Mouse (Mus musculus) limb, embryonic 11.5 days (tissue): ENCODE results near the gene BC049352. TPM values are rescaled to one million over a fixed set of nuclear protein-coding genes. Genes with fewer than 3 reads are reported as not detected.

Experiments used
- ATAC-seq: fragments of 200-750 bp; cut with Nextera tagmentation; 2 replicates; pipeline ENCODE4 v1.8.0; 2017; ENCODE audit warnings: low read depth; ENCODE audit not compliant: insufficient number of reproducible peaks, low FRiP score, low TSS enrichment
- DNase-seq: peaks from one replicate; pipeline ENCODE4 v3.0.0-alpha.2; 2015; ENCODE audit warnings: low spot score
- H3K27ac ChIP-seq: fragments of 300-500 bp; sonication (generic); replicated peaks from 2 replicates; pipeline ENCODE4 v1.5.1; 2014; ENCODE audit warnings: low read depth, mild to moderate bottlenecking, low read length
- H3K27me3 ChIP-seq: fragments of 300-500 bp; sonication (generic); 2 replicates; pipeline ENCODE4 v1.6.1; 2014; ENCODE audit warnings: mild to moderate bottlenecking, low read length, mixed read lengths; ENCODE audit not compliant: control insufficient read depth, insufficient read depth
- H3K36me3 ChIP-seq: fragments of 300-500 bp; sonication (generic); 2 replicates; pipeline ENCODE4 v1.6.1; 2014; ENCODE audit warnings: mild to moderate bottlenecking, low read length, moderate library complexity, mixed read lengths; ENCODE audit not compliant: control insufficient read depth, insufficient read depth
- H3K4me1 ChIP-seq: fragments of 300-500 bp; sonication (generic); 2 replicates; pipeline ENCODE4 v1.6.1; 2014; ENCODE audit warnings: low read length, mixed read lengths; ENCODE audit not compliant: control insufficient read depth, insufficient read depth
- H3K4me2 ChIP-seq: fragments of 300-500 bp; sonication (generic); 2 replicates; pipeline ENCODE4 v1.6.1; 2014; ENCODE audit warnings: low read depth, mild to moderate bottlenecking, moderate library complexity; ENCODE audit not compliant: severe bottlenecking
- H3K4me3 ChIP-seq: fragments of 300-500 bp; sonication (generic); 2 replicates; pipeline ENCODE4 v1.5.1; 2014; ENCODE audit warnings: low read depth, low read length
- H3K9ac ChIP-seq: fragments of 300-500 bp; sonication (generic); 2 replicates; pipeline ENCODE4 v1.6.1; 2014; ENCODE audit warnings: mild to moderate bottlenecking, low read length
- H3K9me3 ChIP-seq: fragments of 300-500 bp; sonication (generic); 2 replicates; pipeline ENCODE4 v1.6.1; 2016; ENCODE audit warnings: low read length; ENCODE audit not compliant: control insufficient read depth
- WGBS: fragments of 180-500 bp; shearing (Covaris S2); extraction: QIAGEN DNeasy Blood & Tissue Kit; methylation state at CpG from one replicate; pipeline ENCODE4 v1.1.7; 2014; 5-methylcytosine and 5-hydroxymethylcytosine counted together
- polyA plus RNA-seq: library from polyadenylated mRNA; unstranded; fragments of >200 nt; fragmentation: Nextera tagmentation; extraction: Ambion mirVana; gene quantifications from 2 replicates; pipeline ENCODE4 v1.2.1, GENCODE M21; 2014

Gene BC049352
- polyA plus RNA-seq, 1 experiment from 2014 or later: not detected

DNA sequence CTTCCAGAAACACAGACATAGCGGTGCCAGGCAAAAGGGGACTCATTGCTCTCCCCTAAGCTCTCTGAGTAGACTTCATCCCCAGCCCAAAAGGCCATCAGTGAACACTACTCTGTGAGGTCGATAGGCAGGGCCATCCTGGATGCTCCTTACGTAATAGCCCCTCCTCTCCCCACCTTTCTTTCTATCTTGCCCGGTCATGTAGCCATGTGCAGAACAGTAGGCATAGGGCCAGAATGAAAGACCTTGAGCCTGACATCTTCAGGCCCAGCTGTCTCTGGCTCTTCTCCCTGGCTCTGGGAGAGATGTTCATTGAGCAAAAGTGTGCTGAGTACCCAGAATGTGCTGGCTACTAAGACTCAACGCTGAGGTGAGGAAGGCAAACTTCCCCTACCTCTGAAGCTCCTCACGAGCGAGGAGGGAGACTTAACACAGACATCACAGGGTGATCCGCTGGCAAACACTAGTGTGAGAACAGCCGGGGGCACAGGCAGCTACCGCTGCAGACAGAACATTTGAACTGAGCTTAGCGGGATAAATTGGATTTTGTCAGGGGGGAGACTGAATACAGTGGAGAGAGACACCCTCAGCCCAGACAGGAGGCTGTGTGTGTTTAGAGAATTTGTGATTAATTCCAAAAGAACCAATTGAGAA is 33.8 kb downstream of the BC049352 start:
- H3K36me3 ChIP-seq: no peaks in the 10 kb centered on the region
- H3K9me3 ChIP-seq: no peaks in the 10 kb centered on the region
- H3K27me3 ChIP-seq: no peaks in the 10 kb centered on the region
- ATAC-seq (no peak), DNase-seq (no peak)
- no peak overlapping the region for H3K4me3 ChIP-seq
- 70% methylated on average over 11 of the region's 11 CpGs for WGBS
- no peak overlapping the region for H3K9ac ChIP-seq
- H3K4me1 ChIP-seq: no peaks in the 10 kb centered on the region
- no peak overlapping the region for H3K27ac ChIP-seq
- H3K4me2 ChIP-seq: no peak overlapping the region

DNA sequence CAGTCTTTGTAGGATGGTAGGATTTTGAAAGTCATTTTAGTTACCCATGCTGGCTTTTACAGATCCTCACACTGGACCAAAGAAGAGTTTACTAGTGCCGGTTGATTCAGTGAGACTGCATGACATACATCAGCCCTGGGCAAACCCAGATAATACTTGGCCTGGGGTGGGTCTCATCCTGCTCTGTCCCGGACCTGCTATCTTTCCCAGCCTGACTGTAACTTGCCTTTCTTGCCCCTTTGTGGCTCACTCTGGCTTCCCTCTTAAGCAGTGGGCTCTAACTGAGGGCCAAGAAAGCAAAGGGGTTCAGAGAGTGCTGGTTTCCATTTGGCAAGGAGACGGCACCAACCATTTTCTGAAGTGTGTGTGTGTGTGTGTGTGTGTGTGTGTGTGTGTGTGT is 37.8 kb downstream of the BC049352 start:
- 86% methylated on average over 3 of the region's 3 CpGs for WGBS
- H3K36me3 ChIP-seq: no peaks in the 10 kb centered on the region
- no peaks in the 10 kb centered on the region for H3K27me3 ChIP-seq
- DNase-seq (no peak), ATAC-seq (no peak)
- H3K4me2 ChIP-seq: no peak overlapping the region
- no peaks in the 10 kb centered on the region for H3K4me1 ChIP-seq
- H3K27ac ChIP-seq: no peak overlapping the region
- no peak overlapping the region for H3K4me3 ChIP-seq
- no peak overlapping the region for H3K9ac ChIP-seq
- H3K9me3 ChIP-seq: no peaks in the 10 kb centered on the region

DNA sequence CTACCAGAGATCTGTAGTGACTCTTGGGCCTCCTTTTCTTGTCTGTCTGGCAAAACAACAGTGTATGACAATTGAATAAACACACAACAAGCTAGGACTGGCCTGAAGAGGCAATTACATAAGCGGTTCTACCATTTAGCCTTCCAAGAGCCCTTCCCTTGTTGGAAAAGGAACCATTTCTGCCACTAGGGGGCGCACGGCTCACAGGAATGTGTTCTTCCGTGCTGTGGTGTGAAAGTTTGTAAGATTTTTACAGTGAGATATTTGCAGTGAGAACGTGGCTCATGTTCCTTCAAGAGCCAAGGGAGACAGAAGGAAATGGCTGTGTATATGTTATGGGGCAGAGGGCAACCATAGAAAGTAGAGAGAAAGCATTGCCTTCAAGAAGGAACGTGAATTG is 39.8 kb downstream of the BC049352 start:
- no peaks in the 10 kb centered on the region for H3K36me3 ChIP-seq
- H3K27ac ChIP-seq: no peak overlapping the region
- no peak overlapping the region for H3K4me3 ChIP-seq
- WGBS: 19% methylated on average over 6 of the region's 6 CpGs
- no peak overlapping the region for H3K9ac ChIP-seq
- no peaks in the 10 kb centered on the region for H3K9me3 ChIP-seq
- no peaks in the 10 kb centered on the region for H3K4me1 ChIP-seq
- H3K4me2 ChIP-seq: no peak overlapping the region
- no peaks in the 10 kb centered on the region for H3K27me3 ChIP-seq
- DNase-seq (peak; percentile 95), ATAC-seq (no peak)

DNA sequence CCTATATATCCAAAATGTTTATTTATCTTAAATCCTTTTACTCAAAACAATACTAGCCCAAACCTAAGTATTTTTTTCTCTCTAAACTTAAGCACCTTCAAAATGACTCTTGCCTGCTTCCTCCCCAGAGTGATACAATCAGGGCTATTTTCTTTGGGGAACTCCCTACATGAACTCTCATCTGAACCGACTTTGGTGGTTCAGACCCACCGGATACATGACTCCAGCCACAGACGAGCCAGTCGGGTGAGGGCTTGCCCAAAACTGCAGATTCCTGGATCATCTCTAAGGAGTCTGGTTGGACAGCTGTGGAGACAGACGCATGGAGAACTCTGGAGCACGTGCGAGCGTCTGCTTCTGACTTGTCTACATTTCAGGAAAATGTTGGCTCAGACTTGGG is 47.6 kb downstream of the BC049352 start:
- Histone ChIP-seq H3K4me1 (no peaks in the 10 kb centered on the region), H3K9me3 (no peaks in the 10 kb centered on the region), H3K4me2 (no peak overlapping the region), H3K9ac (no peak overlapping the region), H3K27ac (no peak overlapping the region), H3K36me3 (no peaks in the 10 kb centered on the region), H3K27me3 (no peaks in the 10 kb centered on the region), H3K4me3 (no peak overlapping the region)
- DNase-seq (no peak), ATAC-seq (no peak)
- WGBS: 83% methylated on average over 8 of the region's 8 CpGs

DNA sequence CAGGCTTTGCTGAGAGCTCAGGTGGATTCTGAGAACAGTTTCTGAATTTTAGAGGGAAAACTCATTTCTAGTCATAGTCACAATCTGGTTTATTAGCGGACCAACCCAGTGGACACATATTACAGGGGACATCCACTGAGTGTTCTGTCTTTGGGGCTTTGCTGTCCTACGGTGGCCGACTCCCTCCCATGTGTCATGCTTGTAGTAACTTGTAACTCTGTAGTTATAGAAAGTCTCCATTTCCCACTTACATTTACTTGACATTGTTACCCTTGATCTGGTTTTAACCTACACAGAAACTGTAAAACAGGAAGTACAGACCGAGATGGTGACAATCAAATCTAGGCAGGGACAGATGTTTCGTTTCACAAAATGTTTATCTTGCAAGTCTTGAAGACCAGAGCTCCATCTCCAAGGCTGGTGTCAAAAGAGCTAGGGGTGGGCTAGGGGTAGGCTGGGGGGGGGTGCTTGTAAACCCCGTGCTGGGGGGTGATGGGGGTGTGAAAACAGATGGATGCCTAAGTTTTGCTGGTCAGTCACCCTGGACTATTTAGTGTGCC is 53.9 kb downstream of the BC049352 start:
- 77% methylated on average over 6 of the region's 6 CpGs for WGBS
- DNase-seq: no peak
- H3K27ac ChIP-seq: no peak overlapping the region

DNA sequence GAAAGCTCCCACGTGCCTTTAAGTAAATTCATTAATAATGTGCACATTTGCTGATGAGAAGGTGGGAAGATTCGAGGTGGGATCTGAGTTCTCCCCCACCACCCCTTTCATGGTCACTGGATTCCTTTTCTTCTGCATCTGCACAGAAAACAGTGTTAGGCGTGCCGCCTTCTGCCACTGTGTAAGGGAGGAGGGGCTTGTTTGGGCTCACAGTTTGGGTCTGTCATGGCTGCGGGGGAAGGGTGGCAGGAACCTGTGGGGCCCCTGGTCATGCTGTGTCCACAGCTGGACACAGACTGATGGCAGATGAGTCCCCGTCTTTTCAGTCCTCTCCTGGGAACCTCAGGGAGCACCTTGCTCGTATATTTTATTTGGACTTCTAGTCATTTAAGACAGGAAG is 54.9 kb downstream of the BC049352 start:
- no peaks in the 10 kb centered on the region for H3K27me3 ChIP-seq
- H3K4me3 ChIP-seq: no peak overlapping the region
- 52% methylated on average over 7 of the region's 7 CpGs for WGBS
- H3K9ac ChIP-seq: no peak overlapping the region
- H3K4me2 ChIP-seq: no peak overlapping the region
- ATAC-seq (no peak), DNase-seq (no peak)
- H3K27ac ChIP-seq: no peak overlapping the region
- H3K36me3 ChIP-seq: no peaks in the 10 kb centered on the region
- no peaks in the 10 kb centered on the region for H3K9me3 ChIP-seq
- H3K4me1 ChIP-seq: no peaks in the 10 kb centered on the region

More for the DNA sequence above, 53.9 kb downstream of the BC049352 start:
- Histone ChIP-seq H3K9ac (no peak overlapping the region), H3K4me2 (no peak overlapping the region), H3K36me3 (no peaks in the 10 kb centered on the region), H3K4me3 (no peak overlapping the region), H3K27me3 (no peaks in the 10 kb centered on the region), H3K4me1 (no peaks in the 10 kb centered on the region), H3K9me3 (no peaks in the 10 kb centered on the region)
- no peak for ATAC-seq

DNA sequence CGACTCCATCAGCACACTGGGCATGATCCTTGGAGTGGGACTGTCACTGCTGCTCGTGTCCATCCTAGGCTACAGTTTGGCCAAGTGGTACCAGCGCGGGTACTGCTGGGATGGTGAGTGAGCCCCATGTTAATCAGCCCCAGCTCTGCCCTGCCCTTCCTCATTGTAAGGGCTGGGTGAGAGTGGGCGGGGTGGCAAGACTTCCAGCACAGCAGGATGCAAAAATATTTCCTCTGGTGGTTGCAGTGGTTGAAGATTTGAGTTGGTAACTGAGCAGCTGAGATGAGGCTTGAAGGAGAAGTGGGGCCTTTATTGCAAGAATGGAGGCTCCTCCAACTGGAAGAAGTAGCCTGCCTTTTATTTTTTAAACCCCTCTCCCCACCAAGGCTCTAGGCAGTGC is 59.6 kb downstream of the BC049352 start:
- Histone ChIP-seq H3K9ac (no peak overlapping the region), H3K9me3 (no peaks in the 10 kb centered on the region), H3K36me3 (no peaks in the 10 kb centered on the region), H3K27ac (no peak overlapping the region), H3K4me1 (no peaks in the 10 kb centered on the region), H3K4me3 (no peak overlapping the region), H3K4me2 (no peak overlapping the region), H3K27me3 (no peaks in the 10 kb centered on the region)
- ATAC-seq (no peak), DNase-seq (no peak)
- 80% methylated on average over 5 of the region's 5 CpGs for WGBS

DNA sequence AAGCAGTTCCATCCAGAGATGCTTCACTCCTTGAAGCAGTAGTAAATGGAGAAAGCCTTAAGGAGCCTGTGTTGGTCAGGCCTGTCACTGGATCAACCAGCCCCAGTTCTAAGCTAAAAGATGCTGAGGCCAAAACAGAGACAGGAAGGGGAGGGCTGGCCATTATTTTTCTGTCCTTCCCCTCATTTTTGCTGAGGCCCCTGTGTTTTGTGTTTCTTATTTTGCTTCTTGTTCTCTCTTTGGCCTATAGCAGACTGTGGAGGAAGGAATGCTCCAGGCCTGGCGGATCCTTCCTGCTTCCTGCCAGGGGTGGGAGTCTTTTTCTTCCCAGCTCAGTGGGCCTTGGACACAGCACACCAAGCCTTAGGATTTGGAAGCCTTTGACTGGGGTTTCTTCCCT is 63.6 kb downstream of the BC049352 start:
- H3K9me3 ChIP-seq: no peaks in the 10 kb centered on the region
- WGBS: 83% methylated on average over 1 of the region's 1 CpGs
- H3K27ac ChIP-seq: no peak overlapping the region
- no peak overlapping the region for H3K9ac ChIP-seq
- no peak for ATAC-seq
- H3K4me2 ChIP-seq: no peak overlapping the region
- no peaks in the 10 kb centered on the region for H3K36me3 ChIP-seq
- no peaks in the 10 kb centered on the region for H3K4me1 ChIP-seq
- H3K27me3 ChIP-seq: no peaks in the 10 kb centered on the region
- no peak for DNase-seq
- H3K4me3 ChIP-seq: no peak overlapping the region

DNA sequence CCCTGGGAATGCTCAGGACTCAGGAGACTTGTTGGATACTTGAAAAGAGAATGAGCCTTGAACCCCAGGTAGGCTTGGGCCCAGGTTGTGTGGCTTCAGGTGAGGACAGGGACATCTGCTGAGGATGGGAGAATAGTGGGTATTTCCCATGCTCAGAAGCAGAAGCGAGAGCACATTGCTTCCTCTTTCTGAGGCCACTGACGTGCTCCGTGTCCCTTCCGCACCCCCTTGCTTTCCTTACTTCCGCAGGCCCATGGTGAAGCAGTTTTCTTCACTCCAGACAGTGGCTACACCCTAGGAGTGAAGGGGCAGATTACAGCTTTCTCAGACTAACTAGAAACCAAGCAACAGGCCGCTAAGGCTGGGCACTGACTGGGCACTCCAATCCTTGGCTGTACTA is 64.3 kb downstream of the BC049352 start:
- Histone ChIP-seq H3K36me3 (no peaks in the 10 kb centered on the region), H3K9me3 (no peaks in the 10 kb centered on the region), H3K27me3 (no peaks in the 10 kb centered on the region), H3K4me3 (no peak overlapping the region), H3K4me1 (no peaks in the 10 kb centered on the region), H3K9ac (no peak overlapping the region), H3K27ac (no peak overlapping the region), H3K4me2 (no peak overlapping the region)
- 92% methylated on average over 6 of the region's 6 CpGs for WGBS
- ATAC-seq (no peak), DNase-seq (no peak)
